Mouse (Mus musculus): ENCODE data around the gene Alms1.
"Not testable (repeated sequence)": the region's sequence is repeated elsewhere in the genome, so short reads cannot be mapped to it uniquely, and the experiment has no call there.

Alms1 gene

GRCm38 (mm10) chr6:85587396-85588143 is at the start of gene Alms1:
TSS of gene Alms1 (plus strand) at chr6:85587531.
- DNase-seq (ENCODE audit: low spot score in 2 of 2) = peak; percentile 93

GRCm38 (mm10) chr6:85543351-85544175 is 43.8 kb upstream of the Alms1 start:
- DNase-seq (ENCODE audit: low spot score in 2 of 2) = no peak

- DNase-seq (ENCODE audit: low spot score in 2 of 2) = no peak
Measured at GRCm38 (mm10) chr6:85544251-85544881, 43.0 kb upstream of the Alms1 start.

- DNase-seq (ENCODE audit: low spot score in 2 of 2) = no peak
Measured at GRCm38 (mm10) chr6:85547642-85548041, 39.7 kb upstream of the Alms1 start.

- DNase-seq (ENCODE audit: low spot score in 2 of 2) = no peak
Measured at GRCm38 (mm10) chr6:85562374-85562773, 25.0 kb upstream of the Alms1 start.

- DNase-seq (ENCODE audit: low spot score in 2 of 2) = no peak
Measured at GRCm38 (mm10) chr6:85572816-85573215, 14.5 kb upstream of the Alms1 start.

- no peak for DNase-seq (ENCODE audit: low spot score in 2 of 2)
Measured at GRCm38 (mm10) chr6:85581688-85582087, 5.6 kb upstream of the Alms1 start.

- DNase-seq (ENCODE audit: low spot score in 2 of 2) = no peak
Measured at GRCm38 (mm10) chr6:85584612-85585011, 2.7 kb upstream of the Alms1 start.

- DNase-seq (ENCODE audit: low spot score in 2 of 2) = no peak
Measured at GRCm38 (mm10) chr6:85586805-85587367, 445 bp upstream of the Alms1 start.

GRCm38 (mm10) chr6:85588164-85588563 is 833 bp downstream of the Alms1 start:
- DNase-seq (ENCODE audit: low spot score in 2 of 2) = no peak

- DNase-seq (ENCODE audit: low spot score in 2 of 2) = no peak
Measured at GRCm38 (mm10) chr6:85588568-85588967, 1.2 kb downstream of the Alms1 start.

- DNase-seq (ENCODE audit: low spot score in 2 of 2) = no peak
Measured at GRCm38 (mm10) chr6:85590116-85590515, 2.8 kb downstream of the Alms1 start.

GRCm38 (mm10) chr6:85599310-85599709 is 12.0 kb downstream of the Alms1 start:
- no peak for DNase-seq (ENCODE audit: low spot score in 2 of 2)

GRCm38 (mm10) chr6:85610511-85610910 is 23.2 kb downstream of the Alms1 start:
- DNase-seq (ENCODE audit: low spot score in 2 of 2) = no peak

GRCm38 (mm10) chr6:85620826-85621225 is 33.5 kb downstream of the Alms1 start:
- no peak for DNase-seq (ENCODE audit: low spot score in 2 of 2)

- DNase-seq (ENCODE audit: low spot score in 2 of 2) = no peak
Measured at GRCm38 (mm10) chr6:85621600-85621999, 34.3 kb downstream of the Alms1 start.

GRCm38 (mm10) chr6:85624511-85624910 is 37.2 kb downstream of the Alms1 start:
- DNase-seq (ENCODE audit: low spot score in 2 of 2) = no peak

- DNase-seq (ENCODE audit: low spot score in 2 of 2) = no peak
Measured at GRCm38 (mm10) chr6:85633165-85633564, 45.8 kb downstream of the Alms1 start.

- DNase-seq (ENCODE audit: low spot score in 2 of 2) = no peak
Measured at GRCm38 (mm10) chr6:85653244-85653643, 65.9 kb downstream of the Alms1 start.

- DNase-seq (ENCODE audit: low spot score in 2 of 2) = peak; percentile 33 to 74
Measured at GRCm38 (mm10) chr6:85701943-85702342, 114.6 kb downstream of the Alms1 start.

GRCm38 (mm10) chr6:85709206-85709605 is 121.9 kb downstream of the Alms1 start:
- DNase-seq (ENCODE audit: low spot score in 2 of 2) = not testable (repeated sequence)

GRCm38 (mm10) chr6:85709607-85710006 is 122.3 kb downstream of the Alms1 start:
- DNase-seq (ENCODE audit: low spot score in 2 of 2) = not testable (repeated sequence)
